ENCODE assay signal across 17 mouse cellular contexts in genomic region chr15:97272831-97273230, GRCm38 (mm10).
"Had no signal": no experiment of that assay in that cellular context is flagged by ENCODE, and none has a peak within 500 bp of the region (broad histone marks: within the 10 kb centered on the region; RNA-seq: fewer than 3 reads in every experiment).

No protein-coding gene starts in this region.

- ATAC-seq: midbrain, embryonic 15.5 days had no signal

- DNase-seq: lung, adult 18-20 months; retina, postnatal 1 day; right cerebral cortex, adult 18-20 months; right cerebral cortex, postnatal 25 days; right cerebral cortex, postnatal 4 days; spleen, adult 18-20 months; thymus, adult 18-20 months; thymus, postnatal 14 days; thymus, postnatal 36 days had no signal

- H3K36me3 ChIP-seq: liver, embryonic 15.5 days; midbrain, embryonic 10.5 days; midbrain, embryonic 13.5 days; midbrain, embryonic 15.5 days; neural tube, embryonic 13.5 days; neural tube, embryonic 15.5 days had no signal

- H3K9me3 ChIP-seq: liver, embryonic 15.5 days; midbrain, embryonic 10.5 days; midbrain, embryonic 13.5 days; midbrain, embryonic 15.5 days; neural tube, embryonic 13.5 days; neural tube, embryonic 15.5 days had no signal

- H3K27ac ChIP-seq: liver, embryonic 15.5 days; midbrain, embryonic 10.5 days; midbrain, embryonic 13.5 days; midbrain, embryonic 15.5 days; neural tube, embryonic 13.5 days; neural tube, embryonic 15.5 days had no signal

- H3K9ac ChIP-seq: liver, embryonic 15.5 days; lung, embryonic 14.5 days; midbrain, embryonic 13.5 days; midbrain, embryonic 15.5 days; neural tube, embryonic 13.5 days; neural tube, embryonic 15.5 days had no signal

- H3K27me3 ChIP-seq: liver, embryonic 15.5 days; midbrain, embryonic 13.5 days; midbrain, embryonic 15.5 days; neural tube, embryonic 13.5 days; neural tube, embryonic 15.5 days had no signal

- H3K4me2 ChIP-seq: liver, embryonic 15.5 days; lung, embryonic 14.5 days; midbrain, embryonic 13.5 days; midbrain, embryonic 15.5 days; neural tube, embryonic 13.5 days; neural tube, embryonic 15.5 days had no signal

- H3K4me3 ChIP-seq: liver, embryonic 15.5 days; midbrain, embryonic 10.5 days; midbrain, embryonic 13.5 days; midbrain, embryonic 15.5 days; myocyte; neural tube, embryonic 13.5 days; neural tube, embryonic 15.5 days had no signal
